Mouse (Mus musculus): Measurements from ENCODE around the gene Stxbp5.

DNA sequence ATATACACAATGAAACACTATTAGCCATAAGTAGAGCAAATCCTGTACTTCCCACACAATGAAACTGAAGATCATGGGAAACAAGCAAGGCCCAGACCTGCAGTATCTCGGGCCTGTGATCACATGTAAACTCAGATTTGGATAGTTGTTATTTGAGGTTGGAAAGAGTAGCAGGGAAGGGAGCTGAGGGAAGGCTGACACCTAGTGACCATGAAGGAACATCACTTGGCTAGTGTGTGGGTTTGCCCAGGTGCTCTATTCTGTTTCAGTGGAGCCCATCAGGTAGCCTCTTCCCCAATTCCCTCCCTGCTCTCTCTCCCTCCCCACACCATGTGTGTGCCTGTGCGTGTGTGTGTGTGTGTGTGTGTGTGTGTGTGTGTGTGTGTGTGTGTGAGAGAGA lies 28.7 kb downstream of the Stxbp5 start:
- TF ChIP-seq TAL1 (IDR thresholded peaks at IDR 0.05; ENCODE audit: low read length), result no peak
- no peak for TF ChIP-seq GATA1 (IDR thresholded peaks at IDR 0.05; ENCODE audit: low read length)

Measured in erythroblast, embryonic 14.5 days (primary cell).